Mouse (Mus musculus) embryo, embryonic 10 days (tissue): Measurements from ENCODE around the gene Ccdc93.

Experiments used
- DNase-seq: peaks from one replicate; pipeline ENCODE4 v3.0.0-alpha.2; 2015; ENCODE audit warnings: low spot score

Gene Ccdc93

DNA sequence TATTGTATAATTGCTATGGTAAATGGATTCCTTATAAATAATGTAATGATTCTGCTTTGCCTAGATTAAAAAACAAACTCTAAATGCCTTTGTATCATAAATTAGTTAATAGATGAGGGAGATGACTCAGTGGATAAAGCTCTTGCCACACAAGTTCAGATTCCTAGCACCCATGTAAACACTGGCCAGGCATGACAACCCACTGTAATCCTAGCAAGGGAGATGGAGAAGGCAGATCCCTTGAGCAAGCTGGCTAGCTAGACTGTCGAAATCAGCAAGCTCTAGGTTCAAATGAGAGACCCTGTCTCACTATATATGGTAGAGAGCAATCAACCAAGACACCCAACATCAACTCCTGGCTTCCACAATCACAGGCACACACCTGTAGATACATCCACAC is 87.8 kb downstream of the Ccdc93 start:
- DNase-seq = no peak

DNA sequence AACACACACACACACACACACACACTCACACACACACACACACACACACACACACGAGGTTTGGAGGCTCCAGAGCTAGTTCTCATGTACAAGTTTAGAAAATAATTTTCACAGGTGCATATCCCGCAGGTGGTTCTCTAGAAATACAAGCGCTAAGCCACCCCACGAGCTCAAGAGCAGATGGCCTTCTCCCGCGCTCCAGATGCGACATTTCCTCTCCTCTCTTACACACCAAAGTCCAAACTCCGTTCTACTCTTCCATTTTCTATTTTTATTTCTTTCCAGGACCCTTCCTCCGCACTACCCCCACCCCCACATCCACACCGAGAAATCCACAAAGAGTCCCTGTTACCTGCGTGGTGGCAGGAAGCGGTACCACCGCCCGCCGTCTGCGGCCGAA is 96.2 kb downstream of the Ccdc93 start:
- no peak for DNase-seq

DNA sequence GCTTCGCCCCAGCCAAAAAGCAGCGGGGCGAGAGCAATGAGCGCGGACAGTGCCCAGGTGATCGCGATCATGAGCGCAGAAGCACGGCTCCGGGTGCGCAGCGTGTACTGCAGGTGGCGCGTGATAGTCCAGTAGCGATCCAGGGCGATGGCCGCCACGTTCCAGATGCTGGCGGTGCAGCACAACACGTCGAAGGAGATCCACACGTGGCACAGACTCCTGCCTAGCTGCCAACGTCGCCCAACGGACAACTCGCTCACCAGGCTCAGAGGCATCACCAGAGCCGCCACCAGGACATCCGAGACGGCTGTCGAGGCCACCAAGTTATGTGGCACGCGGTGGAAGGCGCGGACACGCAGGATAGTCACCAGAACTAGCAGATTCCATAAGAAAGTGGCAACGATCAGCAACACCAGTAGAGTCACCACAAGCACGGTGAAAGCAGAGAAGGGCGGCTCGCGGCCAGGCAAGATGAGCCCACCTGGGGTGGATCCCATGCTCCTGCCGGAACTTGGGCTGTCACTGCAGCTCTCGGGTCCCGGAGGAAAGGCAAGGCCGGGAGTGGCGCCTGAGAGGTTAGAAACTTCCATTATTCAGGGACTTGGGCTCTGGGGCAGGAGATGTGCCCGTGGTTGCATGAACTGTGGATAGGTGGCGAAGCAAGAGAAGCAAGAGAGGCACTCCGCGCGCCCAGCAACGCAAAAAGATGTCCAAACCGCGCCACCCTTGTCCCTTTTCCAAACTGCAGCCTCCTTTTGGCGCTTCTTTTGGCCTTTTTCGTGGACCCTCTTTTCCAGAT is 97.0 kb downstream of the Ccdc93 start:
- DNase-seq = peak; percentile 23

DNA sequence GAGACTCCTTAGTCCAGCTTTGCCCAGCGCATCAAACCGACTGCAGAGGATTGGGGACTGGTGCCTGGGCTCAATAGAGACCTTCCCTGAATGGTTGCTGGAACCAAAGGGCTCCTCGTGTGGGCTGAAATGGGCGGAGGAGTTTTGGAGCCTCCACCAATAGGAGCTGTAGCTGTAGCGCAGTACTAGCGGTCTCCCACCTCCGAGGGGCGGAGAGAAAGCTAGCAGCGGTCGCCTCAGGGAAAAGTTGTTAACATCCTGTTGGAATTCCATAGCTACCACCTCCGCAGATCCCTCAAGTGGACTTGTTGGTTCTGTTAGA is 97.5 kb downstream of the Ccdc93 start, which contains the start of gene Htr5b:
Gene Htr5b (minus strand): TSS at position 67 of the 322 bp plus-strand sequence.
- DNase-seq = peak; percentile 85

DNA sequence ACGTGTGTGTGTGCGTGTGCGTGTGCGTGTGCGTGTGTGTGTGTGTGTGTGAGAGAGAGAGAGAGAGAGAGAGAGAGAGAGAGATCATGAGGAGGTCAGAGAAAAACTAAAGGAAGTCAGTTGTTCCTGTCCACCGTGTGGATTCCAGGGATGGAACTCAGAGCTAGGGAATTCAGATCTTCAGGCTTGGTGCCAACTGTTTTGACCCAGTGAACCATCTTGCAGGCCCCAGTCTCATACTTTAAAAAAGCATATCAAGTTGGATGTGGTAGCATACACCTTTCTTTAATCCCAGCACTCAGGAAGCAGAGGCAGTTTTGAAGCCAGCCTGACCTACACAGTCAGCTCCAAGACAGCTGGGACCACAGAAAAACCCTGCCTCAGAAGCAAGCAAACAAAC is 98.4 kb downstream of the Ccdc93 start:
- DNase-seq = no peak

DNA sequence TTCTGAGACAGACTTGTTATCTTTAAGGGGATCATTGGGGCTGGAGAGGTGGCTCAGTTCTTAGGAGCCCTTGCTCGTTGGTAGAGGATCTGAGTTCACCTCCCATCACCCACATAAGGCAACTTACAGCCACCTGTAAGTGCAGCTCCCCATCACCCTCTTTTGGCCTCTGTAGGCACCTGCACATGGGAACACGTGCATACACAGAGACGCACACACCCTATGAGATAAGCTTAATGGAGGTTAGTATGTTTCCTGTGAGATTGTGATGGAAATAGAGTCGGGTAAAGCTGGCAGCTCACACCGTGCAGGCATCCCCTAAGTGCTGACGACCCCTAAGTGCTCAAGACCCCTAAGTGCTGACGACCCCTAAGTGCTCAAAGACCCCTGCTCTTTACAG is 100.6 kb downstream of the Ccdc93 start:
- DNase-seq = no peak

DNA sequence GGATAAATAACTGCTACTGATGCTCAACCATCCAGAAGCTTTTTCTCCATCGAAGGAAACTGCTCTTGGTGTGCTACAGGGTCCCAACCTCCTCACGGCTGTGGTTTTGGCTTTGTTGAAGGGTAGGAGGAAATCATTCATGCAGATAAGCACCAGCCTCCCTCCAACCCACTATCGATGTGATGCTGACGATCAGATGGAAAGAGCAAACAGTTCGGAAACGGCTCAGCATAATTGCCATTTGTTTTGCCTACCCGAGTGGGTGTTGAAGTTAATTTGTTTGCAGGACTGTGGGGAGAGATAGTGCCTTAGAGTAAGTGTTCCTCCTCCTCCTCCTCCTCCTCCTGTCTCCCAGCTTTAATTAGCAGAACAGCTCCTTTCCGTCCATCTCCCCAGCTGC is 109.5 kb downstream of the Ccdc93 start:
- DNase-seq = no peak

DNA sequence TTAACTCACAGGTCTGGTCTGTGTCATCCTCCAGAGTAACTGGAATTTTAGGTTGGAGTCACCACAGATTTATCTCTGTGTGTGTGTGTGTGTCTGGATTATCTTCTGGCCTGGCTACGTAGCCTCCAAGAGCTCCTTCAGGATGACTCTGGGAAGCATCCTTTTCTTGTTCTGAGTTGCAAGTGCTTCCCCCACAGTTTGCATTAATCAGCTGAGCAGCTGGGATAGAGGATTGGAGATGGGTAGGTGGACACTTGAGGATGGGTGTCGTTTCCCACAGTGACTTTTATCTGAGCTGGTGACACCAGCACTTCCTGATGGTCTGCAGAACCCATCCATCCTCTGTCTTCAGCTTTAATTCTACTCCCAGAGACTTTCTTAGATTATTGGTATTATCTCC is 116.0 kb downstream of the Ccdc93 start:
- no peak for DNase-seq

DNA sequence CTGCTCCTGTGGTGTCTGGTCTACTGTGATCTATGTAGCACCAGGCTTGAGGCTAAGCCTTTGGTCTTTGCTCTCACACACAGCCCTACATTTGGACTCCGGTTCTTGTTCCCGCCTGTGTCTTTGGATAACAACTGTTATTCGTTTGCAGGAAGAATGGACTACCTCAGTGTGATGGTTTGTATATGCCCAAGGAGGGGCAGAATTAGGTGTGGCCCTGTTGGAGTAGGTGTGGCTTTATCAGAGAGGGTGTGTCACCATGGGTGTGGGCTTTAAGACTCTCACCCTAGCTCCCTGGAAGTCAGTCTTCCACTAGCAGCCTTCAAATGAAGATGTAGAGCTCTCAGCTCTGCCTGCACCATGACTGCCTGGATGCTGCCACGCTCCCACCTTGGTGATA is 117.8 kb downstream of the Ccdc93 start:
- DNase-seq = no peak

DNA sequence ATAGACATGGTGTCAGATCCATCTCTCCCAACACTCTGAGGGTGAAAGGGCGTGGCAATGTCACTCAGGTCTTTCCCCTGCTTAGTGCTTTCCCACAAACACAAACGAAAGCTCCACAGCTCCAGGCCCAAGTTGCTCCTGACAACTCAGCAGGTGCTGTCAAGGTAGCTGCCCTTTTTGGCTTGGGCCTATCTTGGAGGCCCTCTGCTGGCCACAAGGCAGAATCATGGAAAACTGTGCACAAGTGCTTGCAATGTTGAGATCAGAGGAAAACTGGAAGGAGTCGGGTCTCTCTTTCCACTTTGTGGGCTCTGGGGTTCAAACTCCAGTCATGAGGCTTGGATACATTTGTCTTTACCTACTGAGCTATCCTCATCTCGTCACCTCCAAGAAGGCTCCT is 118.6 kb downstream of the Ccdc93 start:
- peak; percentile 31 for DNase-seq

DNA sequence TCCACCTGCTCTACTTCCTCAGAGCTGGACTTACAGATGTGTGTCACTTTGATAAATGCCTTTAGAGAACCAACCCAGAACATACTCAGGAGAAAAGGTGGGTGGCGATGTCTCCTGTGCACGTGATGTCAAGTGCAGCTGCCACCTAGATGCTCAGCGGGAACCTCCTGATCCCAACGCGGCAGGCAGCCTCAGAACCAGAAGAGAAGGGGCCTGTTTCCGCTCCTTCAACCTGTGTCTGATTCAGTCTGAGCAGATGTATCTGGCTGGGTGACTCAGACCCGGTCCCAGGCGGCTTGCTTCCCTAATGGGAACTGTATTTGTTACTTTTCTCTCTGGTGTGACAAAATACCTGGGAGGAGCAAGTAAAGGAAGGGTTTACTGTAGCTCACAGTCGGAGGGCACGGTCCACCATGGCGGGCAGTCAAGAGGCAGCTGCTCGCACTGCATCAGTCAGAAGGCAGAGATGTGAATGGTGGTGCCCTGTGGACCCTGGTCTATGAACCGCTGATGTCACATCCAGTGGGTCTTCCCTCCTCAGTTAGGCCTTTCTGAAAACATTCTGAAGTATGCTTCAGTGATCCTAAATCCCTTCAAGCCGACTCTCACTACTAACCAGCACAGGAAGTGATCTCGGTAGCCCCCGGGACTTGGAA is 120.1 kb downstream of the Ccdc93 start:
- no peak for DNase-seq

DNA sequence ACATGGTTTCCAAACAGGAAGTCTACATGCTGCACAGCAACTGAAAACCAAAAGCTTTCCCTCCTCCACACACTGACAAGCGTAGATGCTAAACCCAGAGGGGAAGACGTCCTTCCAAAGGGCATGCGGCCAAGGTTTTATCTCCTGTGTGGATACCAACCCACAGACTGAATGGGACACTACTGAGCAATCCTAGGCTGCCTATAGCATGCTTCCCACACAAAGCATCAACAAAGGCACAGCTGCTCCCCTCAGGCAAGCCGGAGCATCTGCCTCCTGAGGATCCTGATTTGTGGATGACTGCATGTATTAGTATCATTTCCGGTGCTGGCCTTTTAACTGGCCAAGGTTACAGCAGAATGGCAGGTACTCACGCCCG is 120.6 kb downstream of the Ccdc93 start:
- no peak for DNase-seq
